Mouse (Mus musculus): ENCODE measurements around the gene Gm2244. TPM values are rescaled to one million over a fixed set of nuclear protein-coding genes. Genes with fewer than 3 reads are reported as not detected.

The Gm2244 gene
- polyA plus RNA-seq (2014; fragmentation: Illumina TruSeq; extraction: RNeasy Lipid Tissue Mini Kit (QIAGEN cat#74804); ENCODE audit: low read depth, low replicate concordance), result not detected

DNA sequence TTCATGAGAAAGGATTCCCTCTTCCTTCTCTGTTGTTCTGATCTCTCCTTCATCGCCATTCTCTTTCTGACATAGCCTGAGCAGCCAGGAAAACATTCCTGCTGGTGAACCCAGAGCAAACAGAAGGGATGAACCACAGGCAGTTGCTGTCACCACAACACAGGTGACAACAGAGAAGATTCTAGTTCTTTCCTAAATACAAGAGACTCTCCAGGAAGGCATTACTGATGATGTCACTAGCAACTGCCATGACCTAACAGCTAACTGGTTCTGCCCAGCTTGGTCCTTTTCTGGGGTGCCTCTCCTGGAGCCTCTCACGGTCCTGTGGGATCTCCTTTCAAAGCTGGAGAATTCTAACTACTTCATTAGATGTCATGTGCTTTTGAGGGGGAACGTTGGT lies at the start of gene Gm2244:
TSS of gene Gm2244 (minus strand) at position 101 of the 400 bp plus-strand sequence.

DNA sequence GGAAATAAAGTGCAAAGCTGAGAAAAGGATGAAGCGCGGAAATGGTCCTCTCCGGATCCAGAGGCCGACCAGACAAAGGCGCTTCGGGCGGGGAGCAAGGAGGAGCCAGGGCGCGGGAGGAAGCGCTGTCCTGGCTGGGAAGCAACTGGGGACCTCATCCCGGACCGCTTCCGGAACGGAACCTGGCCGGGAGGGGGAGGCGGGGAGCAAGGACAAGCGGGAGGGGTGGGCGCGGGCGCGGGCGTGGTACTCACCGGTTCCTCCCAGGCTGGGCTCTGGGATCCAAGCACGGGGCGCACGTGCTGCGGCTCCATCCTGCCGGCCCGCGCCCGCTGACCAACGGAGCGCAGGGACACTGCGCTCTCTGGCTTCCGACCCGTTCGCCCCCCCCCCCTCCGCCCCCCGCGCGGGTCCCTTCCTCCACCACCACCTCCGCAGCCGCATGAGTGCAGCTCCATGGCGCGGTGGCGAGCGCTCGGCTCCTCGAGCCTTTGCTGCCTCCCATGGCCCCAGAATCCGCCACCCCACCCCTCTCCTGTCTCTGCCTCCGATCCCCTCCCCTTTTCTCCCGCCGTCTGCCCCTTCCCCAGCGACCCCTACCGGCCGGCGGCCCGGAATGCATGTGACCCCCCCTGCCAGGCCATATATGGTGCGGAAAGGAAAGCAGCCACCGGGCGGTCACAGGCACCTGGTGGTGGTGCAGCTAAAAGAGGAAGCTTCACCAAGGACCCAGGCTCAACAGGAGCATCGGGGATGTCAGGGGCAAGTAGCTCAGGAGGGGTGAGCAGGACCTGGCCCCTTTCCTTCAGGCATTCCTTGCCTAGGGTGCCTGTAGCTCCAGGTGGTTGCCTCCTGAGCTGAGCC lies 35.3 kb upstream of the Gm2244 start, which contains the start of gene Gm2237:
TSS of gene Gm2237 (minus strand) at position 332 of the 864 bp plus-strand sequence.

Other genes starting within 250 kb of the Gm2244 start
- gene Gm21738, start 131.0 kb downstream of the Gm2244 start, polyA plus RNA-seq (2014; fragmentation: Illumina TruSeq; extraction: RNeasy Lipid Tissue Mini Kit (QIAGEN cat#74804); ENCODE audit: low read depth, low replicate concordance), result not detected
- gene Gm2237, start 35.2 kb upstream of the Gm2244 start, polyA plus RNA-seq (2014; fragmentation: Illumina TruSeq; extraction: RNeasy Lipid Tissue Mini Kit (QIAGEN cat#74804); ENCODE audit: low read depth, low replicate concordance), result 0.44 TPM
- not detected for gene Gm5458, start 52.6 kb upstream of the Gm2244 start, polyA plus RNA-seq (2014; fragmentation: Illumina TruSeq; extraction: RNeasy Lipid Tissue Mini Kit (QIAGEN cat#74804); ENCODE audit: low read depth, low replicate concordance)
- 12.2 TPM for gene Nid2, start 201.3 kb upstream of the Gm2244 start, polyA plus RNA-seq (2014; fragmentation: Illumina TruSeq; extraction: RNeasy Lipid Tissue Mini Kit (QIAGEN cat#74804); ENCODE audit: low read depth, low replicate concordance)

Data from kidney, adult 10 weeks (tissue).